In the genomic region with DNA sequence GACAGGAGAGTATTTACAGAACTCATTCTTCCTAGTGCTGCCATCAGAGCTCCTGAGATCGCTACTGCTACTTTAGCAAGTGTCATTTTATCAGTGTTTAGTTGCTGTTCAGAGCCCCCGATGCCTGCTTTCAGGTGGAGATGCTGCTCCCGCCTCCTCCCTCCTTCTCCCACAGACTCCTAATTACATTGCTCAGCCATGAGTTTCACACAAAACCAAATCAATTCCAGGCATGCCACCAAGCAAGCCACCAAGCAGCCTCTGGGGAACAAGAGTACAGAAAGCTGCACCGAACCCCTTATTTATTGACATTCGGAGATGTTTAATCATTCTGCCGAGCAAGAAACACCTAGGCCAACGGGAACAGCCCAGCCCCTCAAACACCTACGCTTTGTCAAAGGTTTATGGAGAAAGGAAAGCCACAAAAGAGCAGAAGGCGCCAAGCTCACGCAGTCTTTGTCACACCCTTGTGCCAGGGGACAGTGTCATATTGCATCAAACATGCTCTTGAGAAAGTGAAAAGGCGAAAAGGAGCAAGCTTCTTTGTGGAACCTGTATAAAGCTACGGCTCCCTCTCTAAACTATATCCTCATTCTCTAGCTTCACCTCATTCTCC, we compare ENCODE assay signal across 19 mouse cellular contexts. TPM values are rescaled to one million over a fixed set of nuclear protein-coding genes. Genes with fewer than 3 reads are reported as not detected.
DNase-seq lines count a peak whose midpoint lies in the region; ATAC-seq and TF ChIP-seq lines count a peak whose summit lies in the region.
"Had no signal": no experiment of that assay in that cellular context is flagged by ENCODE, and none has a peak within 500 bp of the region (broad histone marks: within the 10 kb centered on the region; RNA-seq: fewer than 3 reads in every experiment).

No protein-coding gene starts in this region.

- TF ChIP-seq CTCF in kidney, postnatal 0 days (IDR thresholded peaks at IDR 0.05; ENCODE audit: low read depth) = no peak
- no peak for TF ChIP-seq CTCF in midbrain, postnatal 0 days (IDR thresholded peaks at IDR 0.05)

- H3K36me3 ChIP-seq in embryonic facial prominence, embryonic 13.5 days = no peaks in the 10 kb centered on the region
- no peaks in the 10 kb centered on the region for H3K36me3 ChIP-seq in embryonic facial prominence, embryonic 10.5 days (replicated peaks)
- no peaks in the 10 kb centered on the region for H3K36me3 ChIP-seq in kidney, postnatal 0 days (ENCODE audit: insufficient read depth, low read length)
- H3K36me3 ChIP-seq in midbrain, postnatal 0 days (ENCODE audit: insufficient read depth, low read length) = no peaks in the 10 kb centered on the region
- H3K36me3 ChIP-seq in midbrain, embryonic 13.5 days = no peaks in the 10 kb centered on the region
- H3K36me3 ChIP-seq: forebrain, embryonic 10.5 days; heart, embryonic 10.5 days; neural tube, embryonic 12.5 days had no signal

- 60% methylated on average over 12 of the region's 12 CpGs for WGBS in embryonic facial prominence, embryonic 13.5 days
- WGBS in embryonic facial prominence, embryonic 10.5 days = 77% methylated on average over 12 of the region's 12 CpGs
- WGBS in kidney, postnatal 0 days = 38% methylated on average over 12 of the region's 12 CpGs
- 72% methylated on average over 12 of the region's 12 CpGs for WGBS in midbrain, postnatal 0 days
- WGBS in midbrain, embryonic 13.5 days = 77% methylated on average over 12 of the region's 12 CpGs

- H3K27me3 ChIP-seq in embryonic facial prominence, embryonic 13.5 days = no peaks in the 10 kb centered on the region
- H3K27me3 ChIP-seq in embryonic facial prominence, embryonic 10.5 days (replicated peaks; ENCODE audit: low read depth, poor library complexity, severe bottlenecking) = no peaks in the 10 kb centered on the region
- no peaks in the 10 kb centered on the region for H3K27me3 ChIP-seq in kidney, postnatal 0 days (ENCODE audit: insufficient read depth, low read length)
- H3K27me3 ChIP-seq in midbrain, postnatal 0 days (ENCODE audit: insufficient read depth, low read length) = no peaks in the 10 kb centered on the region
- H3K27me3 ChIP-seq in midbrain, embryonic 13.5 days = no peaks in the 10 kb centered on the region
- H3K27me3 ChIP-seq: neural tube, embryonic 12.5 days had no signal

- no peak for DNase-seq in embryonic facial prominence, embryonic 10.5 days (ENCODE audit: low spot score)
- DNase-seq in kidney, postnatal 0 days (ENCODE audit: low spot score) = no peak
- DNase-seq in kidney, postnatal 25 days = no peak
- DNase-seq in midbrain, postnatal 0 days (ENCODE audit: low spot score) = peak; percentile 24
- DNase-seq in layer of hippocampus, adult 18-20 months (ENCODE audit: low spot score in 2 of 2) = no peak
- no peak for DNase-seq in cerebellum, adult 11-12 months
- DNase-seq: adrenal gland, adult 2 months; gastrocnemius, adult 2 months; kidney, adult 11 months; kidney, postnatal 10 days; left cerebral cortex, postnatal 4 days; lung, postnatal 36 days; spleen, adult 18-20 months had no signal

- ATAC-seq in embryonic facial prominence, embryonic 13.5 days (ENCODE audit: insufficient number of reproducible peaks, insufficient read depth, low FRiP score, low TSS enrichment, low read depth) = no peak
- ATAC-seq in kidney, postnatal 0 days (replicated peaks; ENCODE audit: low FRiP score, low read depth) = no peak
- no peak for ATAC-seq in midbrain, postnatal 0 days (ENCODE audit: low FRiP score)
- ATAC-seq in midbrain, embryonic 13.5 days = no peak

- H3K4me3 ChIP-seq in embryonic facial prominence, embryonic 13.5 days = no peak overlapping the region
- no peak overlapping the region for H3K4me3 ChIP-seq in embryonic facial prominence, embryonic 10.5 days
- no peak overlapping the region for H3K4me3 ChIP-seq in kidney, postnatal 0 days (replicated peaks; ENCODE audit: low read depth, low read length)
- H3K4me3 ChIP-seq in midbrain, postnatal 0 days (ENCODE audit: low read depth, low read length) = no peak overlapping the region
- H3K4me3 ChIP-seq in midbrain, embryonic 13.5 days (replicated peaks) = no peak overlapping the region
- H3K4me3 ChIP-seq: forebrain, embryonic 10.5 days; gastrocnemius, adult 2 months; heart, embryonic 10.5 days; neural tube, embryonic 12.5 days had no signal

- no peak overlapping the region for H3K27ac ChIP-seq in embryonic facial prominence, embryonic 13.5 days
- H3K27ac ChIP-seq in embryonic facial prominence, embryonic 10.5 days (replicated peaks) = no peak overlapping the region
- H3K27ac ChIP-seq in kidney, postnatal 0 days = 0 out of 2 replicates have a peak overlapping the region, but pooled peaks have one; percentile 13
- no peak overlapping the region for H3K27ac ChIP-seq in midbrain, postnatal 0 days (ENCODE audit: low read depth, low read length)
- H3K27ac ChIP-seq in midbrain, embryonic 13.5 days = no peak overlapping the region
- H3K27ac ChIP-seq: forebrain, embryonic 10.5 days; gastrocnemius, adult 2 months; heart, embryonic 10.5 days; liver, embryonic 14.5 days; neural tube, embryonic 12.5 days had no signal

- no peak overlapping the region for H3K9ac ChIP-seq in embryonic facial prominence, embryonic 13.5 days
- H3K9ac ChIP-seq in kidney, postnatal 0 days (ENCODE audit: low read depth, low read length) = no peak overlapping the region
- no peak overlapping the region for H3K9ac ChIP-seq in midbrain, postnatal 0 days (replicated peaks; ENCODE audit: low read length, poor library complexity, severe bottlenecking)
- H3K9ac ChIP-seq in midbrain, embryonic 13.5 days (replicated peaks) = no peak overlapping the region
- H3K9ac ChIP-seq: liver, embryonic 14.5 days; neural tube, embryonic 12.5 days had no signal

- peaks cover 6% of the 10 kb centered on the region; the same call in 1 of the 2 replicates for H3K4me1 ChIP-seq in embryonic facial prominence, embryonic 13.5 days
- H3K4me1 ChIP-seq in embryonic facial prominence, embryonic 10.5 days = no peaks in the 10 kb centered on the region; the same call in 1 of the 2 replicates
- 0 out of 2 replicates have a peak, but pooled peaks cover 6% of the 10 kb centered on the region for H3K4me1 ChIP-seq in kidney, postnatal 0 days (replicated peaks; ENCODE audit: insufficient read depth, low read length)
- no peaks in the 10 kb centered on the region for H3K4me1 ChIP-seq in midbrain, postnatal 0 days (ENCODE audit: insufficient read depth, low read length)
- no peaks in the 10 kb centered on the region for H3K4me1 ChIP-seq in midbrain, embryonic 13.5 days (replicated peaks)
- H3K4me1 ChIP-seq: neural tube, embryonic 12.5 days had no signal

- peak overlapping the region; percentile 7; the same call in 1 of the 2 replicates for H3K4me2 ChIP-seq in embryonic facial prominence, embryonic 13.5 days
- H3K4me2 ChIP-seq in kidney, postnatal 0 days (ENCODE audit: low read length) = no peak overlapping the region
- H3K4me2 ChIP-seq in midbrain, postnatal 0 days (ENCODE audit: low read depth, low read length, poor library complexity, severe bottlenecking) = no peak overlapping the region
- no peak overlapping the region for H3K4me2 ChIP-seq in midbrain, embryonic 13.5 days (replicated peaks)
- H3K4me2 ChIP-seq: neural tube, embryonic 12.5 days had no signal

- H3K9me3 ChIP-seq in embryonic facial prominence, embryonic 13.5 days = 0 out of 2 replicates have a peak, but pooled peaks cover 1% of the 10 kb centered on the region
- H3K9me3 ChIP-seq in embryonic facial prominence, embryonic 10.5 days = no peaks in the 10 kb centered on the region
- no peaks in the 10 kb centered on the region for H3K9me3 ChIP-seq in kidney, postnatal 0 days (replicated peaks; ENCODE audit: low read length)
- no peaks in the 10 kb centered on the region for H3K9me3 ChIP-seq in midbrain, postnatal 0 days (ENCODE audit: low read length)
- H3K9me3 ChIP-seq in midbrain, embryonic 13.5 days = no peaks in the 10 kb centered on the region
- H3K9me3 ChIP-seq: forebrain, embryonic 10.5 days; neural tube, embryonic 12.5 days had no signal

RNA-seq across cellular contexts. Expression of a gene that starts 27.7 kb away (rescaled TPM):
- 3.2 and 3.4 TPM in 2 replicates for polyA plus RNA-seq in embryonic facial prominence, embryonic 13.5 days (2015; fragmentation: Nextera tagmentation; extraction: Ambion mirVana)
- 3.3 and 4.5 TPM in 2 replicates for polyA plus RNA-seq in embryonic facial prominence, embryonic 10.5 days (2016; fragmentation: Nextera tagmentation; extraction: Ambion mirVana)
- polyA plus RNA-seq in kidney, postnatal 0 days (2015; fragmentation: Nextera tagmentation; extraction: Ambion mirVana) = 53.4 and 59.8 TPM in 2 replicates
- 0.93 and 1.3 TPM in 2 replicates for total RNA-seq in midbrain, postnatal 0 days (2014; rRNA removed)
- 2.9 and 3.2 TPM in 2 replicates for polyA plus RNA-seq in midbrain, postnatal 0 days (2015; fragmentation: Nextera tagmentation; extraction: Ambion mirVana)
- 1.6 and 2.6 TPM in 2 replicates for polyA plus RNA-seq in midbrain, embryonic 13.5 days (2015; fragmentation: Nextera tagmentation; extraction: Ambion mirVana)
- 1 to 10 TPM; 2.7 to 2.9 TPM for total RNA-seq in layer of hippocampus, adult 18-20 months (2021)
